Mouse (Mus musculus) adrenal gland, adult 8-10 months (tissue): ENCODE data around the gene Lrrc4c. TPM values are rescaled to one million over a fixed set of nuclear protein-coding genes. Genes with fewer than 3 reads are reported as not detected.
A peak's percentile ranks its signal among the peaks of the same experiment; 100 is the strongest.

ENCODE experiments used
- DNase-seq: peaks from one replicate; pipeline ENCODE4 v3.0.0; 2022
- total RNA-seq, 4 experiments: library from RNA; stranded (reverse); gene quantifications; 2 replicates each; pipeline ENCODE4 v1.2.4; 2022

Gene Lrrc4c
- 10 to 100 TPM in 1 of 4 experiments, 1 to 10 TPM in 3; 3.9 to 14.0 (median 6.7) TPM for total RNA-seq

DNA sequence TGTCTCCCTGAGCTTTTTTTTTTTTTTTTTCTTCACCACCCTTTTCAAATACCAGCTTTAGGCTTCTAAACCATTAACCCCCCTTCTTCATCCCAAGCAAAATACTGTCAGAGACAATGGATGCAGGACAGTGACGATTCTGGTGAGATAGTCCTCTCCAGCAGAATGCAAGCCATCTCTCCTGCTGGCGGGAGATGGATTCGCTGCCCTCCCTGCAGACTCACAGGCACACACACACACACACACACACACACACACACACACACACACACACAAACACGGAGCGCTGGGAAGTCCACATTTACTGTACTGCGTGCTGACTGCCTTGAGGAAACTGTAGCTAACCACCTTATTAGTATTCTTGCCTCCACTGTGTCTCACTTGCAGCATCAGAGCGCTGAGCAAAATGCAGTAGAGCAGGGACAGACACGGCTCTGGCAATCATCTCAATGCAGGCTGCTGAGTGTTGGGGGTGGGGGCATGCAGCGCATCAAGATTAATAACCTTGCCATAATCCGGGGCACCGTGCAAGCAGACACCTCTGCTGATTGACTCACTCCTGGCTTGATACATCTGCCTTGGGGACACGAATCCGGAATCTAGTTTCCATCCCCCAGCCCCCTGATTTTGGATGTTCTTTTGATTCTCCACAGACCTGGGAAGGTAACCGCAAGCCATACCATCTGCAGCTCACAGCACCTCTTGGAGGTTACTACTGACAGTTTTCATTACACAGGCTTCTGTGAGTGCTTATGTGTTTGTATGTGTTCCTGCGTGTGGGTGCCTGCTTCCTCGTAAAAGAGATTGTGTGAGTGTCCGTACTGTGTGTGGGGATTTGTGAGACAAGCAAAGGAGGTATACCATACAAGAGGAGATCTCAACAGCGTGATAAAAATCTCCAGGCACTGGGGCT, at the start of gene Lrrc4c:
Gene Lrrc4c (plus strand): TSS at position 783 of the 913 bp plus-strand sequence.
- DNase-seq = no peak

DNA sequence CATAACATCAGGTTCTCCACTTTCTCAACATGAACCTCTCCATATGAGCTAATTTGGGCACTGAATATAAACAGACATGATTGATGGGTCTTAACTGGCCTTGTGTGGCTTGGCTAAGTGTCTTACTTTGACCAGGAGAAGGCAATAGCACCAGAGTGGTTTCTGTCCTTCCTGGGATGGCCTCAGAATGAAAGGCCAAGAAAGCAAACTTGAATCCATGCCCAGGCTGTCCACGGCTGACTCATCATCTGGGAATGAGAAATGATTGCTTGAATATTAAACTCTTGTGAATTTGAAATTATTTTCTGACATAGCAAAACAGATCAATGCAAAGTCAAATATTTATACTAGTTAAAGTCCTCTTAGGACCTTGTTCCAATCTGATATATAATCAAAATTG, 42.9 kb upstream of the Lrrc4c start:
- DNase-seq = peak; percentile 55

GRCm38 (mm10) chr2:96282926-96283325, 35.0 kb upstream of the Lrrc4c start:
- DNase-seq = no peak

- DNase-seq = no peak
Measured at GRCm38 (mm10) chr2:96287512-96287911, 30.5 kb upstream of the Lrrc4c start.

DNA sequence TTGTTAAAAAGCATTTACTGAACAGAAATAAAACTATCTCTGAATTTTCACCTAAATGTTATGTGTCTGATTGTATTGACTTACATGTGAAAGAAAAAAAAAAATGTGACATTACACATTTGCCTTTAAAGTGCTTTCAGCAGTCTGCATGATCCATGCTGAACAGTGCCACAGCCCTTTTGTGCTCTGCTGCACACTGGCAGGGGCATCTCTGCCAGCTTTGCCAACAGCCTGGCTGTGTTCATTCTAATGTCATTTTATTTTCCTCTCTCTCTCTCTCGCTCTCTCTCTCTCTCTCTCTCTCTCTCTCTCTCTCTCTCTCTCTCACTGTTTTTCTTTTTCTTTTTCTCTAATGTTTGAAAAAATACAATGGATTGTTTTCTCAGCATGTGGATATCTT, 27.4 kb upstream of the Lrrc4c start:
- DNase-seq = no peak

DNA sequence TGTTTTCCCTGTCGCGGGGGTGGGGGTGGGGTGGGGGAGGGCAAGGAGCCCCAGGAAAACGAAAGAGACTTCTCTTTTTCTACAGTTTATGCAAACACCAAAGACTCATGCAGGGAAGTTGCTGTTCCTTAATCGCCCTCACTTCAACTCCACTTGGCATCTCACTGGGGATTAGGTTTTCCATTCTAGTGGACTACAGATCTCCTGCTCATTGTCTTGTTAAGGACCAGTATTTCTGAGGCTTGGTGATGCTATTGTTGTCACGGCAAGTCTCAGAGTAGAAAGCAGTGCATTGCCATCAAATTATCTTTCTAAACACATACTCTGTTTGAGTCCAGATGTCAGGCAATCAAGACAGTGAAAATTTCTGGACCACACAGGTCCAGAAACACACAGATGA, 2.9 kb upstream of the Lrrc4c start:
- no peak for DNase-seq

GRCm38 (mm10) chr2:96316531-96316930, 1.4 kb upstream of the Lrrc4c start:
- no peak for DNase-seq

GRCm38 (mm10) chr2:96318556-96318955, 587 bp downstream of the Lrrc4c start:
- DNase-seq = no peak

GRCm38 (mm10) chr2:96319201-96319600, 1.2 kb downstream of the Lrrc4c start:
- DNase-seq = no peak

DNA sequence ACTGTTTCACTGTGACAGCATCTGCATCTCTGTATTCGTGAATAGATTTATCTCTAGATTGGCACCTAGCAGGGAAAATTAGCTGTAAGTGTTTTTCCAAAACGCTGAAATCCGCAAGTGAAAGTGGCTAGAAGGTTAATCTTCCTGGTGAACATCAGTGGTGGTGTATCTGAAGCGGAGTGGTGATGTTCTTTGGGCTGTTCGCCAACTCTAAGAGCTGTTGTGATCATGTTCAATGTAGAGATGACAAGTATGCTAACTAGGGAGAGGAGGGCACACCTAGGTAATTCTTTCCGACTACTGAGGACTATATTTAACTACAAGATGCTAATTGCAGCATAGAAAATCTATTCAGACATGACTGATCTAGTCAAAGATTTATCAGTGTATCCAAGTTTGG, 1.7 kb downstream of the Lrrc4c start:
- DNase-seq = no peak

GRCm38 (mm10) chr2:96334652-96335051, 16.7 kb downstream of the Lrrc4c start:
- no peak for DNase-seq

- DNase-seq = no peak
Measured at GRCm38 (mm10) chr2:96337354-96337753, 19.4 kb downstream of the Lrrc4c start.

DNA sequence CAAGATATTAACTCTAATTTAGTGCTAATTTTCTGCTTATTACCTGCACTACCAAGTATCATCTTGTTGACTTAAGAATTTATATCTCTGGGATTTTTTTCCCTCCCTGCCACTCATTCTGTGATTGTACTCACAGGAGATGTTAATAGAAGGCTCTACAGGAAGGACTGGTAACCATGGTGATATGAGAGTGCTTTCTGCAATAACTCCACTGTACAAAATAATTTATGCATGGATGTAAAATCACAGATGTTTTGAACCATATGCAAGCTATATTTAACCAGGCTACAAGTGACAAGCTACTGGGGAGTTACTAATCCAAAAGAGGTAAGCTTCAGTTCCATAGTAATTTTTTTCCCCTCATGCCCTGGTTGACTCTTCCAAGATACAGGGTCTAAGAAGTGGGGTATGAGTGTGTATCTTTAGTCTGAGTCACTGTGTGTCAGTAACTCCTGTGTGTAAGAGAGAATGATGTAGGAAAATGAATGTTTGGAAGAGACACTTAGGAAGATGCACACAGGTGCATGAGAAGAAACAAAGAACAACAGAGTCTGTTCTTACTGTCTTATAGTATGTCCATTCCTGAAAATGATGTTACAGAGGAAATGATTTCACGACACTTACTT, 83.3 kb downstream of the Lrrc4c start:
- no peak for DNase-seq

DNA sequence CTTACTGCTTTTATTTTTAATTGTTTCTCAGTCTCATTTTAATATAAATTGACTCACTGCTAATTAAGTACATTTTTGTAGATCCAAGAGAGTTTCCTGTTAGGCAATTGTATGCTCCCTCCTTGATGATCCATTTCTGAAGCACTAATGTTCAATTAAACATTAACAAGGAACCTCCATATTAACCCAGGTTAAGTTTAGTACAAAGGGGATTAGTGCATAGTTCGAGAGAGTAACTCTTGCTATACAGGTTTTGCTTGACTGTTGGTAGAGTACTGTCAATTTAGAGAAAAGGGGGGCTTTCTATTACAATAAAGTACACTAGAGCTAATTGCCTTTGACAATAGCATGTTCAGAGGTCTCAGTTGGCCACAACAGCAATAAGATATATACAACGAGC, 84.5 kb downstream of the Lrrc4c start:
- no peak for DNase-seq

DNA sequence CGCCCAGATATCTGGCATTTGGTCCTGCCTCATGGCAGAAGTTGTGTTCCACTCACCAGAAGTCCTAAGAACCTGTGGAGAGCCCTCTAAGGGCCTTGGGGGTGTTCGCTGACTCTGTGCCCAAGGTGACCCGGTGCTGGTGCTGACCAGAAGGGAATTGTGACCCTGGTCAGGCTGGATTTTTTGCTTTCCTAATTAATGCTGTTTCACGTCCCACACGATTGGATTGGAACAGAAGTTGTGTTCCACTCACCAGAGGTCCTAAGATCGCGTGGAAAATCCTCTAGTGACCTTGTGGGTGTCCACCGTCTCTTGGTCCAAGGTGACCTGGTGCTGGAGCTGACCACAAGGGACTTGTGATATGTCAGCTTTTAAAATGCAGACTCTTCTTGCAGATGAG, 88.9 kb downstream of the Lrrc4c start:
- no peak for DNase-seq

DNA sequence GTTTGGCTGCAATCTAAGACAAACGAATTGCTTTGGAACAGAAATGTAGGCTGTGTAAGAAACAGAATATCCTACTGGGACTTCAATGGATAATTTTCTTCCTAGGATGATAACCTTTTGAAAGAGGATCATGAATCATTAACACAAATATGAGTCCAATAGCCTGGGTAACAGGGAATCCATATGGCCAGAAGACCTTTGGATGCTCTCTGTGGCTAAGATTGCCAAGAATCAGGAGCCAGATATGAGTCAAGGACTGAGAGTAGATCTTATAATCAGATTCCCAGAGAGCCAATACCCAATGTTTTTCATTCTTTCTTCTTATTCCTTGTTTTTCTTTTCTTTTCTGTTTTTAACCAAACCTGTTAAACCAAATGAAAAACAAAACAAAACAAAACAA, 93.2 kb downstream of the Lrrc4c start:
- DNase-seq = no peak

DNA sequence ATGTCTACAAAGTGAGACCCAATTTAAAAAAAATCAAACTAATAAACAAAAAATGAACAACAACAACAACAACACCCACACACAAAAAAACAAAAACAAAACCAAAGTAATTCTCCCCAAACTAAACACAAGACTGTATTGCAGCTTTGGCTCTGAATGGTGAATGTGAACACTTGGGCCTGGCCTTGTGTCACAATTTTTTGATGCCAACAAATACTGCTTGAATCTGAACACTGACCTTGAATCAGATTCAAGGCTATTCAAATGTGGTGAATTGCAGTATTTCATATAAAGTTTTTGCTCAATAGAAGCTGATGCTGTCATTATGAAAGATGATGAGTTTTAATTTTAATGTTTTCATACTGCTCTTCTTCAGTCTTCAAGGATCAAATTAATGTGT, 143.6 kb downstream of the Lrrc4c start:
- DNase-seq = peak; percentile 17

DNA sequence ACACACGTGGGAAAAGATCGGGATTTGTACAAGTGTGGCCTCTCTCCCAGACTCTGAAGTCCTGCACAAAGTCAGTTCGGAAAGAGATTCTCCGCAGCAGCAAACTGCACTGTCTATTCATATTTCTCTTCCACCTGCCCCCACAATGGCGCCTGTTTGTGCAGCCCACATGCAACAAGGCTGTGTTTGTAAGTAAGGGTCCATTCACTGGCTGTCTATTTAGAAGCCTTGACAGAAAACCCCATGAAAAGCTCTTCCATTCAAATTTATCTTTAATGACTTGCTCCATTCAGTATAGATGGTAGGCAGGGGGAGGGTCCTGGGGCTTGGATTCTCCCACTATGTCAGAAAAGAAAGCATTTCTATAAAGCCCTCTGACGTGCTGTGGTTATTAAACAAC, 157.7 kb downstream of the Lrrc4c start:
- DNase-seq = no peak

- DNase-seq = no peak
Measured at GRCm38 (mm10) chr2:96499116-96499882, 181.3 kb downstream of the Lrrc4c start.

DNA sequence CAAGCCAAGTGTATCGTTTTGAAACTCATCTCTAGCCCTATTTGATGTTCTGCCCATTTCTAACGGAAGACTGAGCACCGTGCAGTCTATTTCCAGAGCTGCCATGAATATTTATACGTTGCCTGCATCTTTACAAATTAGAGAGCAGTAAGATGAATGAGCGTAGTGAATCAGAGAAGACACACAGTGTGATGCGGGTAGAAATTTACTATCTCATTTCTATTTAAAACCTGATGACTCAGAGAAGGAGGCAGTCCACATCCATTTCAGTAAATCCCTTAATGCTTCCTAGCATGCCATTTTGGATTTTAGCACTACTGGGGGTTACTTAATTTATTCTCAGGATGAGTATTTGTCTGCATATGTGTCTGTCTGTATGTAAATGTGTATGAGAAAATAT, 186.2 kb downstream of the Lrrc4c start:
- DNase-seq = no peak

- no peak for DNase-seq
Measured at GRCm38 (mm10) chr2:96505641-96506040, 187.7 kb downstream of the Lrrc4c start.

GRCm38 (mm10) chr2:96508991-96509390, 191.0 kb downstream of the Lrrc4c start:
- DNase-seq = no peak

GRCm38 (mm10) chr2:96537469-96537868, 219.5 kb downstream of the Lrrc4c start:
- no peak for DNase-seq
